Mouse (Mus musculus): Measurements from ENCODE around the gene Cntnap2.

DNA sequence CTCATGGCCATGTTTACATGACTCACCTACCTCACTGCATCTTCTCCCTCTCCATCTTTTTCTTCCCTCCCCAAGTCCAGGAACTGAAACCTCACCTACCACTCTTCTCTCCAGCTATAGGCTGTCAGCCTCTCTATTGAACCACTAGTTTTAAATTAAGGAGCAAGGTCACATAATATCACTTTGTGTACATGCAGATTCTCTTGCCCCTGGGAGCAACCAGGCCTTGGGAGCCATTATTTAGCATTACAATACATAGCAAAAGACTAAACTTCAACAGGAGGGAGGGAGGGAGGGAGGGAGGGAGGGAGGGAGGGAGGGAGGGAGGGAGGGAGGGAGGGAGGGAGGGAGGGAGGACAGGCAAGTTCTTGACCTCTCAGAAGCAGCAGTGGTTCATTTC, 2155.6 kb downstream of the Cntnap2 start:
- TF ChIP-seq POLR2A (IDR thresholded peaks at IDR 0.05; ENCODE audit: insufficient read length, low read depth) (no peak), MAX (IDR thresholded peaks at IDR 0.05; ENCODE audit: low read depth) (no peak), CEBPB (IDR thresholded peaks at IDR 0.05; ENCODE audit: insufficient read depth, poor library complexity, severe bottlenecking) (no peak)
